Mouse (Mus musculus): ENCODE results near the gene Myb.

Gene Myb

GRCm38 (mm10) chr10:21160537-21161358 is at the start of gene Myb:
Gene Myb, minus strand, starts transcription at chr10:21160984.
- in situ Hi-C loops (cut with MboI, MseI), result no loop called here

DNA sequence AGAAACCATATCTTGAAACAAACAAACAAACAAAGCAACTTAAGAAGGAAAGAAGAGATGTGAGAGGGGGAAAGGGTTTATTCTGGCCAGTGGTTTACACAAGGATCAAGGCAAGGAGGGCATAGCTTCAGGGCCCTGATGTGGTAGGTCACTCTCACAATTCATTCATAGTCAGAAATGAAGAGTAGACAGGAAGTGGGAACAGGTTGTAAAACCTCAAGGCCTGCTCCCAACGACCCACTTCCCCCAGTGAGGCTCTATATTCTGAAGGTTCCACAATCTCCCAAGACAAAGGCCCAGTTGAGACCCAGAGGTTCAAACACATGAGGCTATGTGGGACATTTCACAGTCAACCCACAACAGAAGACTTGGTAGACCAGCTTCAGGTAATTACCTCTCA is 46.6 kb upstream of the Myb start:
- in situ Hi-C loops (cut with MboI, MseI), result no loop called here

DNA sequence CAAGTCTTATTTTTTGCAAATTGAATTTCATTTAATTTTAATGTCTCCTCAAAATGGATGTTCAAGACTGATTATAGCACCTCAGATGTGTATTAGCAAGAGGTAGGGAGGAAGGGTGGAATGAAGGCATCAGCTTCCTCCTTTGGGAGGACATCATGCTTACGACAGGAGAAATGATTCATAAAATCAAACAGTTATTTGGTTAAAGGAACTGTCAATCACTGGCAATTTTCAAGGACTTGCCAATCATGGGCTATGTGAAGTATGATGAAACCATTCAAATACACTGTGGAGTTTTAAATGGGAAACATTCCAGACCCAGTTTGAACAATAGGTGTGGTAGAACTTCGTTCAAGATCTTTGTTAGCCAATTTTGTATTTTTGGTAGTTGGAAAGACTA is 45.4 kb upstream of the Myb start:
- in situ Hi-C loops (cut with MboI, MseI), result no loop called here

DNA sequence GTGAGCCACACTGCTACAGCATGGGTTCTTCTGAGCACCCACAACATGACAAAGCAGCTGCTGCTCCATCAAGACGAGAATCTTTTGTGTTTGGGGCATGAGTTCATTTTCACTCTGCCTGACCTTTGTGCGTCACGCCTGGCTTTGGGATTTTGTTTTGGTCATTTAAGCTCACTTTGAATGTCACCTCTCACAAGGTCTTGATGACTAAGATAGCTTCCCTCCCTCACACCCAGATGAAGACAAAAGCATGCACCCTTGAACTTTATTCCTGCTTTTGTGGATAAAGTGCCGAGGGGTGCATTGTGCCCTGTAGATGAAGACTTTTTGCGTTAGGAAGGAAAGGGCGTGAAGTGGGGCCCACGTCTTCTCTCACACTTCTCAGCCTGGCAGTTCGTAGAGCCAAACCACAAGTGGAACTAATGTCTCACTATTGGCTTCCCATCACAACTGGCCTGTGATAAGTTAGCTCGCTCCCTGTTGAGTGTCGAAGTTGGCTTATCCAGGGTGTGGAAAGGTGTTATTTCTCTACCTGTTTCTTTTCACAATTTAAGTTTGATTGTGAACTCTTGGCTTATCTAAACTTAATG is 43.8 kb upstream of the Myb start:
- in situ Hi-C loops (cut with MboI, MseI), result no loop called here

DNA sequence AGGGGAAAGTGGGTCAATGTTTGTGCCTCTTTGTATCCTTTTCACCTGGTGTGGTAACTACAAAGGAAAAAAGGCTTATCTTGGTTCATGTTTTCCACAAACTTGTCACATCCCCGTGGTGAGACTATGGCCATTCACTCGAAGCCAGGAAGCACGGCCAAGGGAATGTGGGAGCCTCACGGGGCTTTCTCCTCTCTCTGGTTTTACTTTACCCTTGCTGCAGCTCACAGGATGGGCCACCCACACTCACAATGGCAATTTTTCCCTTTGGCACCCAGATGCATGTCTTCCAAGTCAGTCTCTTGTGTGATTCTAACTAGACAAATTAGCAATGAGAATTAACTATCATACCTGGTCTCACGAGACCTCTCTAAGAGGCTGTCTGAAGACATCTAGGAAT is 43.1 kb upstream of the Myb start:
- in situ Hi-C loops (cut with MboI, MseI), result no loop called here

- in situ Hi-C loops (cut with MboI, MseI), result no loop called here
Observed at GRCm38 (mm10) chr10:21203461-21203860, 42.7 kb upstream of the Myb start.

GRCm38 (mm10) chr10:21200761-21201160 is 40.0 kb upstream of the Myb start:
- in situ Hi-C loops (cut with MboI, MseI), result no loop called here

- in situ Hi-C loops (cut with MboI, MseI), result no loop called here
Observed at GRCm38 (mm10) chr10:21200322-21200721, 39.5 kb upstream of the Myb start.

DNA sequence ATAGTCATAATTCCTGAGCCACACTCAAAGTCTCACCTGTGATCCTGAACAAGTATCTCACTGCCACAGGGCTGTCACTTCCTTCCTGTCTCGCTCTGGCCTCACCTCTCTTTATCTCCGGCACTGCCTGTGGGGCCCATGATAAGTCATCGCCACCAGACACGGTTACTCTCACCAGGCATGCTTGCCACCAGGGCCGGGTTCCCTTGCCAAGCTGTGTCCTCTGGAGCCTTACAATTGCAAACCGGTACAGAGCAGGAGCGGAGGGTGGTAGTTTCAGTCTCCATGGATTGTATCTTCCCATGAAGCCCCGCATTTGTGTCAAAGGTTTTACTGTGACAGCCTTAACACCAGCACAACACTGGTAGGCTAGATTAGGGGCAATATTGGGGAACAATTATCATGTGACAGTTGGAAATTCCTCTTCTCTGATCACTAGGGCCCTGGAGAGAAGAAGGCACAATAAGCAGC is 35.9 kb upstream of the Myb start:
- in situ Hi-C loops (cut with MboI, MseI), result loop anchor here in 1 of 2 experiments (25.0 kb wide), 1 partner anchor 209 kb away; no protein-coding TSS in a partner anchor

DNA sequence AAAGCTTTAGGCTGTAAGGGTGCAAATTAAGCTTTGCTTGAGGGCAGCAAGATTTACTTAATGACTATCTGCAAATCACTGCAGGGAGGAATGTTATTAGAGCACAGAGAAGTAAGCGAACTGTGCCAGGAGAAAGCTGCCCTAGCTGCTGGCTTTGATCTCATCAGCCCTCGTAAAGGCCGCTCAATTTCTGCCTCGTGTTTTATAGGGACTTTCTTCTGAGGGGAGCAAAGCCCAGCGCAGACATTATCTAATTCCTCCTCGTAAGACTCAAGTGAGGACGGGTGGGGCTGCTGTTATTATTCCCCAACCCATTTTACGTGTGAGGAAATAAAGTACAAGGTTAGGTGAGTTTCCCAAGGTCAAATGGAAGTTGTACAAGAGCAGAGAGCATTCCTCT is 34.8 kb upstream of the Myb start:
- in situ Hi-C loops (cut with MboI, MseI), result loop anchor here in 1 of 2 experiments (25.0 kb wide), 1 partner anchor 208 kb away; no protein-coding TSS in a partner anchor

GRCm38 (mm10) chr10:21193935-21194505 is 33.2 kb upstream of the Myb start:
- in situ Hi-C loops (cut with MboI, MseI), result loop anchor here in 1 of 2 experiments (25.0 kb wide), 1 partner anchor 207 kb away; no protein-coding TSS in a partner anchor

DNA sequence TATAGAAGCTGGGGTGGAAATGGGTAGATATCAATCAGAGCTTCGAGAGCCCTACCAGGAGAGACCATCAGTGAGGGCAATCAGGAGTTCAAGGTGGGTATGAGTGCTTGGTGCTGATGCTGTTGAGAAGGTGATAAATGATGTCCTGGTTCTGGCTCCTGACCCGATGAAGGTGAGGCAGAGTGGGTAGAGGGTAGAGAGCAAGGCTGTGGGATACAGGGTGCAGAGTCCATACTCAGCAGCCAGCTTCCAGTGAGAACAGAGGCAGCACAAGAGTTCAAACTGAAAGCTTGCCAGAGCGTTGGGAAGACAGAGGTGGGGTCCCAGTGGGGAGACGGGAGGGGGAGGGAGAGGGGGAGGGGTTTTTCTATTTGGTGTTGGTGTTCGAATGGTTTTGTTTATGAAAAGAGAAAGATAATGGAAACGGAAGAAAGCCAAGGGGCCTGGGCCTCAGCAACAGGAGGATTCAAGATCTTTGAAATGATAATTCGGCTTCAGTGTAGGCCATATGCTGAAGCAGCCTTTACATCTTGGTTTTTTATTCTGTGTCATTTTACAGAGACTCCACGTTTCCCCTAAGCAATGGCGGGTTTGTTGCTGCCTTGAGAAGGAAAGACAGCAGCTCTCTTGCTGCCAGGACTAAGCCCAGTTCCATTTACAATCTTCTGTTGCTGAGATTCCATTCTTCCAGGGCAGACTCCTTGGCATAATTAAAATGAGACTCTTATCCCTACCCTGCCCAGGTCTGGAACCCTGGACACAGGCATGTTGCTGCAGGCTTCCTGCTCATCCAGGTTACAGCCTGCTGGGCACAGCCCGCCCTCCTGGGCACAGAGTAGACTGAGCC is 32.5 kb upstream of the Myb start:
- in situ Hi-C loops (cut with MboI, MseI), result loop anchor here in 1 of 2 experiments (25.0 kb wide), 1 partner anchor 206 kb away; no protein-coding TSS in a partner anchor

GRCm38 (mm10) chr10:21192436-21192835 is 31.7 kb upstream of the Myb start:
- in situ Hi-C loops (cut with MboI, MseI), result loop anchor here in 1 of 2 experiments (25.0 kb wide), 1 partner anchor 205 kb away; no protein-coding TSS in a partner anchor

DNA sequence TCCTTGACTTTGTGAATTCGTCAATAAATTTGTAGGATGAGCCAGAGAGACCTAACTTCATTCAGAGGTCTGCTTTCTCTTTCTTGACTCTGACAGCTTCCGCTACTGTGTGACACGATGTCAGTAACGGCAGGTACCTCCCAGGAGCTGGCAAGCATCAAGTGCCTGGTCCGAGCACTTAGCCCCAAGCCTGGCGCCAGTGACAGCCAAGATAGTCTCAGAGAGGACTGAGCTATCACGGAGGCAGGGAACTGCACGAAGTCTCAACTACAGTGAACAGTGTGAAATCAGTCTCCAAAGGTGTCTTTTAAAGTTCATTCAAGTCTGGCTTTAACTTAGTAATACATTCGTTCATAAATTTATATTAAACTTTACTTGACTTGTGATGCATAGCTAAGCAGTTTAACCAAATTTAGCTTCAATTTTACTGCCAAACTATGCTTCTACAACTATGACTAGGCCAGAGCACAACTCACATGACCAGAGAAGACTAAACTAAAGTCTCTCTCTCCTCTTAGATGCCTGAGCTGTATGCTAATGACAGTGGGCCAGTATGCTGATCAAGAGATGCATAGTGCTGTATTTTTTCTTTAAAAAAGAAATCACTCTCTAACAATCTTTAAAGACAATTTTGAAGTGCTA is 29.1 kb upstream of the Myb start:
- in situ Hi-C loops (cut with MboI, MseI), result loop anchor here in 1 of 2 experiments (25.0 kb wide), 1 partner anchor 203 kb away; no protein-coding TSS in a partner anchor

DNA sequence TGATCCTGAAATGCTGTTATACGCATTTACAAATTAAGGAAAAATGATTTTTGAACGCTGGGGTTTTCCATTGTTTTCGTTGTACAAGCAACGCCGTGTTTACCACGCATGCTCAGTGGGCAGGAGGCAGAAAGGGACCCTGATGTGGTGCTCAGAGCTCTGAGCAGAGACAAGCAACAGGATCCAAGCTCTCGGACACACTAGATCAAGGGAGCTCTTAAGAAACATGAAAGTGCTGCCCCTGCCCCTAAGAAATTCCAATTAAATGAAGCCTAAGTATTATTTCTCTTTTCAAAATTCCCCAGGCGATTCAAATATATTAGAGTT is 28.5 kb upstream of the Myb start:
- in situ Hi-C loops (cut with MboI, MseI), result loop anchor here in 1 of 2 experiments (25.0 kb wide), 1 partner anchor 202 kb away; no protein-coding TSS in a partner anchor

- in situ Hi-C loops (cut with MboI, MseI), result loop anchor here in 1 of 2 experiments (25.0 kb wide), 1 partner anchor 201 kb away; no protein-coding TSS in a partner anchor
Observed at GRCm38 (mm10) chr10:21188564-21189274, 27.9 kb upstream of the Myb start.

GRCm38 (mm10) chr10:21187847-21188246 is 27.1 kb upstream of the Myb start:
- in situ Hi-C loops (cut with MboI, MseI), result loop anchor here in 1 of 2 experiments (25.0 kb wide), 1 partner anchor 201 kb away; no protein-coding TSS in a partner anchor

DNA sequence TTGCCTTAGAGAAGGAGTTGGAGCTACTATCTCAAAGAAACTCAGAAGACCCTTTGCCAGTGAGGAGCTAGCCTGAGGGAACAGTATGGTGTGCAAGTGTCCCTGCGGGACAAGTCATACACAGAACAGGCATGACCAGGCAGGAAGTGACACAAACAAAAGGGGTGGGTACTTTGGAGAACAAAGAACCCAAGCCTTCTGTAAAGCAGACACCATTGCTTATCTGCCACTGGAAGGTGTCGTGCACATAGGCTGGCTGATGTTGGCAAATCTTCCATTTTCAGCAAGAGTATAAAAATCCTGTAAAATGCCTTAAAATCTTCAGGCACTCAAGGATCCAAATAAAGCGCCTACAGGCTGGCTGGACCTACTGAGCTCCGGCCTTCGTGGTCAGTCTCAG is 25.9 kb upstream of the Myb start:
- in situ Hi-C loops (cut with MboI, MseI), result loop anchor here in 1 of 2 experiments (25.0 kb wide), 1 partner anchor 199 kb away; no protein-coding TSS in a partner anchor

DNA sequence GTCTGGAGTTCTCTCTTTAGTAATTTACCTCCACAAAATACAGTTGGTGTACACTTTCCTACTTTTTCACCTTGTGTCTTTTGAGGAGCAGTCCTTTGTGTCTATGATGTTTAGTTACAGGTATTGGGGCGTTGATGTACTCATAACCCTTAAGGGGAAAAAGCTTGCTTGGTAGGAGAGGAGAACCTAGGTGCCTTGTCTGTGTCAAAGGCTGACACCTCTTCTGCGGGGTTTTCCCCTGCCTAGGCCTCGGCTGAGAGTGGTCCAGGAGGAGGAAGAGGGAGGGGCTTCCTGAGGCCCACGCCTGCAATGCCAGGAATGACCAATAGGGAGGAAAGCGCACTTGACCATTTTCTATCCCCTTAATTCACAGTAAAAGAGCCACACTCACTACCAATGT is 17.9 kb upstream of the Myb start:
- in situ Hi-C loops (cut with MboI, MseI), result loop anchor here in 1 of 2 experiments (10.0 to 25.0 kb wide), 2 partner anchors 56 to 191 kb away; no protein-coding TSS in a partner anchor

DNA sequence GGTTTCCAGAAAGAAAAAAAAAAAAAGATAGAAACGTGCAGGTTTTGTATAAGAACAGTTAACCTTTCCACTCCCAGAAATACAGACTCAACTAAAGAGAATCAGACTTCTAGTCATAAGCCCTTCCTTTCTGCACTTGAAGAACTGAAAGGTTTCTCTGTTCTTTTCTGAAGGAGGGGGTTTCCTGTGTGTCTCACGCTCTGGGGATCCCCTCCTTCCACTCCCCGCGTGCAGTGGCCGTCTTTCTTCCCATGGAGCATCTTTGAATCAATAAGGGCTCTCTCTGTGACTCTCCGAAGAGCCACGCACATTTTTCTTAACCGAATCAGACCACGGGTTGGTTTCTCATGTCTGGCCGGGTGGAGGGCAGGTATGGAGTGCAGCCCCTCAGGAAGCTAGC is 17.5 kb upstream of the Myb start:
- in situ Hi-C loops (cut with MboI, MseI), result loop anchor here in 1 of 2 experiments (10.0 to 25.0 kb wide), 2 partner anchors 57 to 191 kb away; no protein-coding TSS in a partner anchor
